8 mouse cellular contexts compared by ENCODE assay signal in the genomic region with DNA sequence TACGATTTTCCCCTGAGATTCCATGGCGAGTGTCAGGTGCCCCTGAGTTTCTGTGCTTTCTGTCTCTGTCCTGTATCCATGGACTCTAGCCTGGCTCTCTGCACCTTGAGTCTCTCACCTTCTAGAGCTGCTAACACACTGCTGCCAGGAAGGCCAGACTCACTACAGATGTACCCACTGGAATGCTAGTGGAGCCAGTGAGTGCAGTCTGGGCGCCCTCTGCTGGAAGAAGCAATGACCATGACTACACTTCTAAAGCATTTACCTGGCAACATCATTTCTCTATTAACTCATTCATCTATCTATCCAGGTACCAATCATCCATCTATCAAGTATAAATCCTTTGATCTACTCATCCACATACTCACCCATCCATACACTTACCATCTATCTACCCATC. TPM values are rescaled to one million over a fixed set of nuclear protein-coding genes. Genes with fewer than 3 reads are reported as not detected.
DNase-seq lines count a peak whose midpoint lies in the region; ATAC-seq and TF ChIP-seq lines count a peak whose summit lies in the region.

No protein-coding gene starts in this region.

- no peaks in the 10 kb centered on the region for H3K36me3 ChIP-seq in intestine, embryonic 16.5 days (ENCODE audit: control insufficient read depth, insufficient read depth, low read length)
- no peaks in the 10 kb centered on the region for H3K36me3 ChIP-seq in midbrain, embryonic 16.5 days (ENCODE audit: control insufficient read depth, insufficient read depth, low read length)
- H3K36me3 ChIP-seq in stomach, postnatal 0 days (ENCODE audit: control insufficient read depth, insufficient read depth, low read length), result no peaks in the 10 kb centered on the region

- intact Hi-C loops in gastrocnemius, adult 2 months (cut with DNase I), result loop anchor here (1.0 kb wide), 1 partner anchor 81 kb away; no protein-coding TSS in a partner anchor
- intact Hi-C loops in left cerebral cortex, adult 2 months (cut with DNase I), result loop anchor here (1.0 to 10.0 kb wide), 2 partner anchors 81 to 266 kb away; no protein-coding TSS in a partner anchor

- H3K9ac ChIP-seq in intestine, embryonic 16.5 days (ENCODE audit: low read depth, low read length), result no peak overlapping the region
- no peak overlapping the region for H3K9ac ChIP-seq in midbrain, embryonic 16.5 days (ENCODE audit: low read depth, low read length)
- H3K9ac ChIP-seq in stomach, postnatal 0 days (ENCODE audit: low read length), result no peak overlapping the region

- no peaks in the 10 kb centered on the region for H3K27me3 ChIP-seq in intestine, embryonic 16.5 days (replicated peaks; ENCODE audit: control insufficient read depth, insufficient read depth, low read length)
- H3K27me3 ChIP-seq in midbrain, embryonic 16.5 days (ENCODE audit: control insufficient read depth, insufficient read depth, low read depth, low read length), result no peaks in the 10 kb centered on the region
- H3K27me3 ChIP-seq in stomach, postnatal 0 days (ENCODE audit: control insufficient read depth, insufficient read depth, low read length), result no peaks in the 10 kb centered on the region

- ATAC-seq in CD4-positive, CD25-positive, alpha-beta regulatory T cell, adult 4 months, result no peak
- peak; percentile 67 for ATAC-seq in intestine, embryonic 16.5 days
- ATAC-seq in midbrain, embryonic 16.5 days, result peak; percentile 76
- peak; percentile 69 for ATAC-seq in stomach, postnatal 0 days (ENCODE audit: low FRiP score, low TSS enrichment)

- H3K4me1 ChIP-seq in intestine, embryonic 16.5 days (ENCODE audit: control insufficient read depth, insufficient read depth, low read length), result no peaks in the 10 kb centered on the region
- H3K4me1 ChIP-seq in midbrain, embryonic 16.5 days (ENCODE audit: control insufficient read depth, insufficient read depth, low read length), result no peaks in the 10 kb centered on the region
- no peaks in the 10 kb centered on the region for H3K4me1 ChIP-seq in stomach, postnatal 0 days (replicated peaks; ENCODE audit: control insufficient read depth, insufficient read depth)

- no peaks in the 10 kb centered on the region for H3K9me3 ChIP-seq in intestine, embryonic 16.5 days (ENCODE audit: control insufficient read depth, low read length)
- no peaks in the 10 kb centered on the region for H3K9me3 ChIP-seq in midbrain, embryonic 16.5 days (replicated peaks; ENCODE audit: control insufficient read depth, low read length, poor library complexity, severe bottlenecking)
- H3K9me3 ChIP-seq in stomach, postnatal 0 days (ENCODE audit: control insufficient read depth, low read length), result no peaks in the 10 kb centered on the region

- H3K4me3 ChIP-seq in gastrocnemius, adult 2 months, result no peak overlapping the region
- H3K4me3 ChIP-seq in intestine, embryonic 16.5 days (ENCODE audit: low read length), result no peak overlapping the region
- no peak overlapping the region for H3K4me3 ChIP-seq in left cerebral cortex, adult 2 months
- H3K4me3 ChIP-seq in midbrain, embryonic 16.5 days (ENCODE audit: low read depth, low read length), result no peak overlapping the region
- H3K4me3 ChIP-seq in stomach, postnatal 0 days (ENCODE audit: low read depth, low read length), result no peak overlapping the region

- peak; percentile 46 for DNase-seq in CD4-positive, CD25-positive, alpha-beta regulatory T cell, adult 2 months (ENCODE audit: low read depth, low spot score)
- DNase-seq in cerebellum, postnatal 36 days, result peak; percentile 64 to 72
- peak; percentile 77 for DNase-seq in gastrocnemius, adult 2 months
- peak; percentile 62 to 72 for DNase-seq in left cerebral cortex, adult 2 months (ENCODE audit: extremely low spot score in 1 of 2, low spot score in 2 of 2)
- DNase-seq in stomach, postnatal 0 days (ENCODE audit: low spot score), result peak; percentile 84

- H3K27ac ChIP-seq in gastrocnemius, adult 2 months, result no peak overlapping the region
- no peak overlapping the region for H3K27ac ChIP-seq in intestine, embryonic 16.5 days (ENCODE audit: low read length)
- no peak overlapping the region for H3K27ac ChIP-seq in left cerebral cortex, adult 2 months
- no peak overlapping the region for H3K27ac ChIP-seq in midbrain, embryonic 16.5 days (ENCODE audit: low read length)
- H3K27ac ChIP-seq in stomach, postnatal 0 days (replicated peaks), result no peak overlapping the region

- H3K4me2 ChIP-seq in intestine, embryonic 16.5 days (ENCODE audit: low read depth, low read length), result no peak overlapping the region
- H3K4me2 ChIP-seq in midbrain, embryonic 16.5 days (ENCODE audit: low read length), result no peak overlapping the region
- H3K4me2 ChIP-seq in stomach, postnatal 0 days (replicated peaks; ENCODE audit: low read depth), result no peak overlapping the region

- TF ChIP-seq CTCF in gastrocnemius, adult 2 months (IDR thresholded peaks at IDR 0.05), result peak; percentile 88
- peak; percentile 90 for TF ChIP-seq CTCF in left cerebral cortex, adult 2 months (IDR thresholded peaks at IDR 0.05)
- peak; percentile 97 for TF ChIP-seq CTCF in stomach, postnatal 0 days (IDR thresholded peaks at IDR 0.05; ENCODE audit: low read depth)

- 30% methylated on average over 3 of the region's 3 CpGs for WGBS in intestine, embryonic 16.5 days
- whole genome bisulfite sequencing in midbrain, embryonic 16.5 days, result 42% methylated on average over 3 of the region's 3 CpGs
- WGBS in stomach, postnatal 0 days, result 36% methylated on average over 3 of the region's 3 CpGs

- no peak for TF ChIP-seq EP300 in stomach, postnatal 0 days (optimal IDR thresholded peaks at IDR 0.05)

RNA-seq across cellular contexts. Expression of a gene that starts 9.4 kb away (rescaled TPM):
- not detected for polyA plus RNA-seq in CD4-positive, CD25-positive, alpha-beta regulatory T cell, adult 4 months (2017; shearing (Covaris generic))
- under 1 TPM in 1 of 2 experiments, not detected in 1; 0.25 TPM for total RNA-seq in gastrocnemius, adult 2 months (2021)
- 2.2 and 3.7 TPM in 2 replicates for polyA plus RNA-seq in intestine, embryonic 16.5 days (2015; fragmentation: Nextera tagmentation; extraction: Ambion mirVana)
- total RNA-seq in left cerebral cortex, adult 2 months (2021), result not detected
- 0.05 TPM in 1 of 2 replicates, not detected in the other for polyA plus RNA-seq in midbrain, embryonic 16.5 days (2015; fragmentation: Nextera tagmentation; extraction: Ambion mirVana)
- polyA plus RNA-seq in stomach, postnatal 0 days (2015; fragmentation: Nextera tagmentation; extraction: Ambion mirVana), result 0.02 TPM in 1 of 2 replicates, not detected in the other

RNA-seq across cellular contexts. Expression of a gene that starts 58.3 kb away (rescaled TPM):
- 10 to 100 TPM; 55.1 to 95.2 TPM for polyA plus RNA-seq in CD4-positive, CD25-positive, alpha-beta regulatory T cell, adult 4 months (2017; shearing (Covaris generic))
- 1 to 10 TPM; 3.7 to 4.6 TPM for total RNA-seq in gastrocnemius, adult 2 months (2021)
- polyA plus RNA-seq in intestine, embryonic 16.5 days (2015; fragmentation: Nextera tagmentation; extraction: Ambion mirVana), result 11.3 and 13.7 TPM in 2 replicates
- 1 to 10 TPM; 5.0 to 8.0 TPM for total RNA-seq in left cerebral cortex, adult 2 months (2021)
- polyA plus RNA-seq in midbrain, embryonic 16.5 days (2015; fragmentation: Nextera tagmentation; extraction: Ambion mirVana), result 4.6 and 4.8 TPM in 2 replicates
- 3.6 and 6.0 TPM in 2 replicates for polyA plus RNA-seq in stomach, postnatal 0 days (2015; fragmentation: Nextera tagmentation; extraction: Ambion mirVana)
